ENCODE assay signal across 14 mouse cellular contexts in the genomic region with DNA sequence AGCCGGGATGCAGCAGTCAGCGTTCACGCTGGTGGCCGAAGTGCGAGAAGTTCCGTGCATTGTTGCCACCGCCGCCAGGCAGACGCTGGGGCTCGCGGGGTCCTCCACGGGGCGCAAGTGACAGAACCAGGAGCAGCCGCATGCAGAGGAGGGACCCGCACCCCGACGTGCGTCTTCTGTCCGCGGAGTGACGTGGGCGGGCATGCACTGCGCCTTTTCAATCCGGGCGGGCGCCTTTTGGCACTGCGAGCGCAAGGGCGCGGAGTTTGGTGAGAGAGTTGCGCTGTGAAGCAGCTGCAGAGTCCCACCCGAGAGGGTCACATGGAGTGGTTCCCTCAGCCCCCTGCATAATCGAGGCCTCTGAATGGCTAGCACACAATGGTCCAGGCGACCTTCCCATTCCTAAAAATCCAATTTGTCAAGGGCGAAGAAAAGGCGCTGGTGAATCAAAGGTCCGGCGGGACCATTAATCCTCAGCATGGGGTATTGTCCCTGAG. TPM values are rescaled to one million over a fixed set of nuclear protein-coding genes. Genes with fewer than 3 reads are reported as not detected.
A peak's percentile ranks its signal among the peaks of the same experiment; 100 is the strongest.
DNase-seq lines count a peak whose midpoint lies in the region; ATAC-seq lines count a peak whose summit lies in the region.
"Had no signal": no experiment of that assay in that cellular context is flagged by ENCODE, and none has a peak within 500 bp of the region (broad histone marks: within the 10 kb centered on the region; RNA-seq: fewer than 3 reads in every experiment).

Prdm13 (minus strand) TSS at position 369 of the 497 bp plus-strand sequence.

- under 1% methylated on average over 38 of the region's 38 CpGs for WGBS in heart, embryonic 10.5 days
- WGBS in heart, embryonic 12.5 days: 1% methylated on average over 38 of the region's 38 CpGs
- under 1% methylated on average over 38 of the region's 38 CpGs for WGBS in forebrain, embryonic 14.5 days
- under 1% methylated on average over 38 of the region's 38 CpGs for WGBS in neural tube, embryonic 15.5 days

- no peak for ATAC-seq in heart, embryonic 12.5 days (ENCODE audit: insufficient number of reproducible peaks, low FRiP score)
- no peak for ATAC-seq in forebrain, embryonic 14.5 days
- ATAC-seq in megakaryocyte progenitor cell, adult 5-6 weeks (replicated peaks; ENCODE audit: poor library complexity): 0 out of 2 replicates have a peak, but pooled peaks have one; percentile 25
- peak; percentile 58 for ATAC-seq in neural tube, embryonic 15.5 days (ENCODE audit: low FRiP score)
- ATAC-seq: lung, postnatal 0 days had no signal

- H3K4me2 ChIP-seq in heart, embryonic 12.5 days: no peak within 1 kb of the TSS
- 0 out of 2 replicates have a peak within 1 kb of the TSS, but pooled peaks have one; percentile 23 for H3K4me2 ChIP-seq in forebrain, embryonic 14.5 days (ENCODE audit: low read length)
- peak within 1 kb of the TSS; percentile 44 for H3K4me2 ChIP-seq in neural tube, embryonic 15.5 days

- H3K4me3 ChIP-seq in heart, embryonic 10.5 days: 0 out of 2 replicates have a peak within 1 kb of the TSS, but pooled peaks have one; percentile 7
- H3K4me3 ChIP-seq in heart, embryonic 12.5 days: no peak within 1 kb of the TSS
- 0 out of 2 replicates have a peak within 1 kb of the TSS, but pooled peaks have one; percentile 8 for H3K4me3 ChIP-seq in forebrain, embryonic 14.5 days (ENCODE audit: low read depth, low read length)
- H3K4me3 ChIP-seq in neural tube, embryonic 15.5 days (replicated peaks): peak within 1 kb of the TSS; percentile 26

- H3K9me3 ChIP-seq in heart, embryonic 10.5 days: no peaks in the 10 kb centered on the region
- H3K9me3 ChIP-seq in heart, embryonic 12.5 days (replicated peaks): no peaks in the 10 kb centered on the region
- H3K9me3 ChIP-seq in forebrain, embryonic 14.5 days (replicated peaks; ENCODE audit: control insufficient read depth, low read length): no peaks in the 10 kb centered on the region
- no peaks in the 10 kb centered on the region for H3K9me3 ChIP-seq in neural tube, embryonic 15.5 days (replicated peaks)

- peaks cover 99% of the 10 kb centered on the region for H3K27me3 ChIP-seq in heart, embryonic 10.5 days (ENCODE audit: insufficient read depth, poor library complexity, severe bottlenecking)
- peaks cover 94% of the 10 kb centered on the region for H3K27me3 ChIP-seq in heart, embryonic 12.5 days (replicated peaks)
- peaks cover 79% of the 10 kb centered on the region for H3K27me3 ChIP-seq in forebrain, embryonic 14.5 days (replicated peaks; ENCODE audit: control insufficient read depth, insufficient read depth, low read length)
- H3K27me3 ChIP-seq in neural tube, embryonic 15.5 days (replicated peaks): peaks cover 86% of the 10 kb centered on the region

- no peak for DNase-seq in heart, embryonic 10.5 days (ENCODE audit: low spot score)
- no peak for DNase-seq in forebrain, embryonic 14.5 days (ENCODE audit: low spot score)
- DNase-seq in layer of hippocampus, adult 18-20 months (ENCODE audit: low spot score in 2 of 2): no peak
- no peak for DNase-seq in left cerebral cortex, adult 9 months (ENCODE audit: low spot score in 2 of 2)
- DNase-seq in frontal cortex, adult 2 months (ENCODE audit: extremely low spot score in 1 of 2, low spot score in 1 of 2): no peak
- DNase-seq: spleen, adult 18-20 months had no signal

- H3K9ac ChIP-seq in heart, embryonic 12.5 days: no peak within 1 kb of the TSS
- no peak within 1 kb of the TSS for H3K9ac ChIP-seq in forebrain, embryonic 14.5 days (ENCODE audit: low read length)
- H3K9ac ChIP-seq in neural tube, embryonic 15.5 days (replicated peaks): no peak within 1 kb of the TSS

- H3K27ac ChIP-seq in heart, embryonic 10.5 days: no peak within 1 kb of the TSS
- H3K27ac ChIP-seq in heart, embryonic 12.5 days (ENCODE audit: poor library complexity, severe bottlenecking): no peak within 1 kb of the TSS
- H3K27ac ChIP-seq in forebrain, embryonic 14.5 days (ENCODE audit: low read depth, low read length): no peak within 1 kb of the TSS
- no peak within 1 kb of the TSS for H3K27ac ChIP-seq in neural tube, embryonic 15.5 days (replicated peaks)

- H3K36me3 ChIP-seq in heart, embryonic 10.5 days: no peaks in the 10 kb centered on the region
- H3K36me3 ChIP-seq in heart, embryonic 12.5 days: no peaks in the 10 kb centered on the region
- H3K36me3 ChIP-seq in forebrain, embryonic 14.5 days (ENCODE audit: control insufficient read depth, insufficient read depth, low read length): no peaks in the 10 kb centered on the region
- H3K36me3 ChIP-seq in neural tube, embryonic 15.5 days: no peaks in the 10 kb centered on the region

- H3K4me1 ChIP-seq in heart, embryonic 10.5 days: peaks cover 8% of the 10 kb centered on the region
- peaks cover 13% of the 10 kb centered on the region; the same call in 1 of the 2 replicates for H3K4me1 ChIP-seq in heart, embryonic 12.5 days (replicated peaks)
- peaks cover 8% of the 10 kb centered on the region; the same call in 1 of the 2 replicates for H3K4me1 ChIP-seq in forebrain, embryonic 14.5 days (ENCODE audit: control insufficient read depth, insufficient read depth, low read length)
- peaks cover 26% of the 10 kb centered on the region for H3K4me1 ChIP-seq in neural tube, embryonic 15.5 days

RNA-seq across cellular contexts. Expression of gene Prdm13, which starts in this region (rescaled TPM):
- not detected in 2 replicates for polyA plus RNA-seq in heart, embryonic 10.5 days (2016; fragmentation: Nextera tagmentation; extraction: Ambion mirVana)
- not detected in 2 replicates for polyA plus RNA-seq in heart, embryonic 12.5 days (2016; fragmentation: Nextera tagmentation; extraction: Ambion mirVana)
- polyA plus RNA-seq in forebrain, embryonic 14.5 days (2014; fragmentation: Nextera tagmentation; extraction: Ambion mirVana): 0.22 and 0.44 TPM in 2 replicates
- not detected in 2 replicates for total RNA-seq in megakaryocyte progenitor cell, adult 5-6 weeks (2015)
- total RNA-seq in megakaryocyte progenitor cell, adult 5-6 weeks (2017): not detected in 2 replicates
- 0.18 and 0.24 TPM in 2 replicates for polyA plus RNA-seq in neural tube, embryonic 15.5 days (2015; fragmentation: Nextera tagmentation; extraction: Ambion mirVana)
- total RNA-seq in layer of hippocampus, adult 18-20 months (2021): not detected
- not detected in 2 replicates for polyA plus RNA-seq in frontal cortex, adult 2 months (2012; rRNA removed)
- total RNA-seq: left cerebral cortex, postnatal 10 days had no signal
- polyA plus RNA-seq: cortical plate, adult 2 months; heart, embryonic 14.5 days; kidney, embryonic 14.5 days; lung, postnatal 0 days had no signal

Comparison
In these comparisons a context has a peak if more than half of its experiments do, and no peak if none do; other contexts are left out.
1. Peak in ATAC-seq in megakaryocyte progenitor cell, adult 5-6 weeks; RNA of the gene not detected or under 1 TPM.
2. Peak in ATAC-seq, H3K4me3 ChIP-seq and H3K4me2 ChIP-seq in neural tube, embryonic 15.5 days; RNA of the gene not detected or under 1 TPM.